Mouse (Mus musculus) testis, postnatal 10 days (tissue): Measurements from ENCODE around the gene Nptn.

Experiments
- DNase-seq: peaks from one replicate; pipeline ENCODE4 v3.0.0; 2021; ENCODE audit warnings: low spot score

The Nptn gene

DNA sequence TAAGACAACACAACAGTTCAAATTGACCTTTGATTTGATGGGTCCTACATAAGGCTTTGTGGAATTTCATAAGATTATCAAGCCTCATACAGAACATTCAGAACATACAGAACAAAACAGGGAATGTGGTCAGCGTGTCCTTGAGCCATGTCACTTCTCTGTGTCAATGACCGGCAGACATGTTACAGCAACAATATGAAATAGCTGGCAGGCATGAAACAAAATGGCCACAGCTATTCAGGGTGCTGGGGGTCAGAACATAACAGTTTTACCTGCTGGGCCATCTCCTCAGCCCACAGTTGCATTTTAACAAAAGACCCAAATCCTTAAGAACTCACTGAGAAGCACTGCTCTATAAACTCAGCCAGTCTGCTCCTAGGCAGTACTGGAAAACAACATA, 116.4 kb downstream of the Nptn start:
- DNase-seq = no peak

GRCm38 (mm10) chr9:58701751-58702150, 119.7 kb downstream of the Nptn start:
- DNase-seq = no peak

- no peak for DNase-seq
These were observed 121.7 kb downstream of the Nptn start for GRCm38 (mm10) chr9:58703766-58704165.

GRCm38 (mm10) chr9:58706024-58706423, 124.0 kb downstream of the Nptn start:
- DNase-seq = no peak
